Mouse (Mus musculus) embryonic facial prominence, embryonic 15.5 days (tissue): ENCODE results near the gene Zdhhc6. TPM values are rescaled to one million over a fixed set of nuclear protein-coding genes. Genes with fewer than 3 reads are reported as not detected.

ENCODE experiments used
- ATAC-seq: fragments of 200-750 bp; cut with Nextera tagmentation; 2 replicates; pipeline ENCODE4 v1.8.0; 2017; ENCODE audit warnings: low read depth, moderate TSS enrichment; ENCODE audit not compliant: insufficient number of reproducible peaks, low FRiP score, low TSS enrichment
- H3K27ac ChIP-seq: fragments of 300-500 bp; sonication (generic); replicated peaks from 2 replicates; pipeline ENCODE4 v1.5.1; 2015; ENCODE audit warnings: mild to moderate bottlenecking, inconsistent platforms
- H3K27me3 ChIP-seq: fragments of 300-500 bp; sonication (generic); 2 replicates; pipeline ENCODE4 v1.6.1; 2015; ENCODE audit warnings: inconsistent platforms
- H3K36me3 ChIP-seq: fragments of 300-500 bp; sonication (generic); 2 replicates; pipeline ENCODE4 v1.6.1; 2015; ENCODE audit warnings: mild to moderate bottlenecking, inconsistent platforms
- H3K4me1 ChIP-seq: fragments of 300-500 bp; sonication (generic); 2 replicates; pipeline ENCODE4 v1.6.1; 2015; ENCODE audit warnings: inconsistent platforms
- H3K4me2 ChIP-seq: fragments of 300-500 bp; sonication (generic); replicated peaks from 2 replicates; pipeline ENCODE4 v1.6.1; 2015; ENCODE audit warnings: mild to moderate bottlenecking, inconsistent platforms
- H3K4me3 ChIP-seq: fragments of 300-500 bp; sonication (generic); replicated peaks from 2 replicates; pipeline ENCODE4 v1.5.1; 2015; ENCODE audit warnings: mild to moderate bottlenecking, inconsistent platforms
- H3K9ac ChIP-seq: fragments of 300-500 bp; sonication (generic); 2 replicates; pipeline ENCODE4 v1.6.1; 2015; ENCODE audit warnings: inconsistent platforms
- H3K9me3 ChIP-seq: fragments of 300-500 bp; sonication (generic); replicated peaks from 2 replicates; pipeline ENCODE4 v1.6.1; 2016; ENCODE audit warnings: inconsistent platforms
- WGBS: fragments of 180-500 bp; shearing (Covaris S2); methylation state at CpG from one replicate; pipeline ENCODE4 v1.1.7; 2015; 5-methylcytosine and 5-hydroxymethylcytosine counted together
- polyA plus RNA-seq: library from polyadenylated mRNA; unstranded; fragments of >200 nt; fragmentation: Nextera tagmentation; extraction: Ambion mirVana; gene quantifications from 2 replicates; pipeline ENCODE4 v1.2.1, GENCODE M21; 2015

Gene Zdhhc6
- 78.7 and 80.1 TPM in 2 replicates for polyA plus RNA-seq

GRCm38 (mm10) chr19:55315452-55316108 lies at the start of gene Zdhhc6:
Zdhhc6 (minus strand) TSS chr19:55316032.
- peak within 1 kb of the TSS; percentile 91 for H3K27ac ChIP-seq
- WGBS, result under 1% methylated on average over 59 of the region's 60 CpGs

GRCm38 (mm10) chr19:55362606-55363005 lies 46.8 kb upstream of the Zdhhc6 start:
- Histone ChIP-seq H3K27me3 (no peaks in the 10 kb centered on the region), H3K36me3 (no peaks in the 10 kb centered on the region), H3K4me3 (no peak overlapping the region), H3K27ac (no peak overlapping the region), H3K4me2 (no peak overlapping the region), H3K9me3 (no peaks in the 10 kb centered on the region), H3K9ac (no peak overlapping the region), H3K4me1 (no peaks in the 10 kb centered on the region)
- ATAC-seq, result no peak
- 88% methylated on average over 9 of the region's 9 CpGs for WGBS

More at GRCm38 (mm10) chr19:55315452-55316108, at the start of gene Zdhhc6:
- peak; percentile 75; the same call in 1 of the 2 replicates for ATAC-seq
- Histone ChIP-seq H3K36me3 (peaks cover 22% of the 10 kb centered on the region), H3K4me1 (peaks cover 28% of the 10 kb centered on the region), H3K9ac (peak within 1 kb of the TSS; percentile 64), H3K4me2 (peak within 1 kb of the TSS; percentile 84), H3K4me3 (peak within 1 kb of the TSS; percentile 92), H3K27me3 (no peaks in the 10 kb centered on the region), H3K9me3 (no peaks in the 10 kb centered on the region)

DNA sequence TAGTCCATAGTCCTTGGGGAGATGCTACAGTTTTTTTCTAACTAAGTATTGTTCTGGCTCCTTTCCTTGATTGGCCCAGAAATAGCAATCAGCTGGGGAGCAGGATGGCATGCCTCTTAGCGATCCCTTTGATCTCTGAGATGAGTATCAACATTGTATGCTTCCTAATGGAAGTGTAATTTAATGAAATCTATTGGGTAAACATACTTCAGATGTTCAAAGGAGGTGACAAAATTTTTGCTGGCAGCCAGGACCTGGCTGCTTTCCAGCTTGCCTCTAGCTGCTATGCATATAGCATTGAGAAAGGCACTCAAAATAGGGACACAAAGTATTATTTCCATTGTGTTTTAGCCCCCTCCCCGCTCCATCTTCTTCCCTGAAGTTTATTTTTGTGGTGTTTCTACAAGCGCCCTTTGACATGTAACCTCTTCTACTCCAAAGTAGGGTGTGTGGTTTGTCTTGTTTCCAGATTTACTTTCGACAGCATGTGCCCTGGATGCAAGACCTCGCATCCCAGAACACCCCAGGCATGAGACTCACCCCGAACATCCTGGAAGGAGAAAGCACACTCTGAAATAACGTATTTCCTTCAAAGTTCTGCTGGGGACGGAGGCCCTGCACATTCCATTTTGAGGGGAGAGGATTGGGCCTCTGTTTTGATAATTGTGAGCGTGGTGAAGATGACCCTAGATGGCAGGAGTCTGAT lies 35.0 kb upstream of the Zdhhc6 start:
- no peaks in the 10 kb centered on the region for H3K36me3 ChIP-seq
- H3K4me2 ChIP-seq, result no peak overlapping the region
- no peak overlapping the region for H3K4me3 ChIP-seq
- H3K27ac ChIP-seq, result no peak overlapping the region
- no peak for ATAC-seq
- H3K9ac ChIP-seq, result no peak overlapping the region
- H3K27me3 ChIP-seq, result no peaks in the 10 kb centered on the region
- H3K4me1 ChIP-seq, result peaks cover 11% of the 10 kb centered on the region
- no peaks in the 10 kb centered on the region for H3K9me3 ChIP-seq
- 55% methylated on average over 9 of the region's 9 CpGs for WGBS

DNA sequence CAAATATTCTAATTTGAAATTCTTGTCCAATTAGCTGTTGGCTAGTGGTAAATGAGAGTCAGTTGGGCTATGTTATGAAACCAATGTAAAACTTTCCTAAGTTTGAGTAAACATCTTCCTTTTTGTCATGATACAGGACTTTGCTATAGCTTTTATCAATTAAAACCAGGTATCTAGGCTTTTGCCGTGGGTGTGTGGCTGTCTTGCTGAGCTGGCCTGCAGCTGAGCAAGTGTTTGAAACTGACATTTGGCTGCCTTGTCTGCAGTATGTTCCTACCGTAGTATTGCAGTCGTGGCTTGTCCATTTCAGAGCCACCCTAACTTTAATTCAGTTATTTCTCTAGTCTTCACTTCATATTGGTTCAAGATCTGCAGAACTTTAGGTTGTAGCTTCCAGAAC lies 32.4 kb upstream of the Zdhhc6 start:
- no peak overlapping the region for H3K27ac ChIP-seq
- WGBS, result 85% methylated on average over 3 of the region's 3 CpGs
- H3K36me3 ChIP-seq, result no peaks in the 10 kb centered on the region
- no peaks in the 10 kb centered on the region for H3K9me3 ChIP-seq
- peaks cover 11% of the 10 kb centered on the region for H3K4me1 ChIP-seq
- no peak for ATAC-seq
- H3K4me2 ChIP-seq, result no peak overlapping the region
- no peak overlapping the region for H3K9ac ChIP-seq
- H3K27me3 ChIP-seq, result no peaks in the 10 kb centered on the region
- no peak overlapping the region for H3K4me3 ChIP-seq

DNA sequence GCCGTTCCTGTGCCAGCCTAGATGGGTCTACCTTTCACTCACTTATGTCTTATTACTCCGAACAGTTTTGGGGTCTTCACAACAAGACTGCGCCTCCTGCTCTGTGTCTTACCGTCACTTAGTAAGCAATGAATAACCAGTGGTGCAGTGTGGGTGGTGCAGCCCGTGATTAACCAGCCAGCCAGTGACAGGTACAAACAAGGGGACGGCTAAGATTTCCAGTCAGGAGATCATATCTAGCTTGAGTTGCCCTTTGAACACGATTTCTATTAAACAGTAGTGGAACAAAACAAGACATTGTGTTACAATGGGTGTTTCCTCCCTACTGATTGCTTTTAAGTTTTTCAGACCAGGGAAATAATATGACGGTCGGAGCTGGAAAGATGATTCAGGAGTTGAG lies 27.4 kb upstream of the Zdhhc6 start:
- no peak overlapping the region for H3K9ac ChIP-seq
- H3K36me3 ChIP-seq, result peaks cover 5% of the 10 kb centered on the region; the same call in 1 of the 2 replicates
- no peak overlapping the region for H3K27ac ChIP-seq
- WGBS, result 87% methylated on average over 9 of the region's 9 CpGs
- H3K4me3 ChIP-seq, result no peak overlapping the region
- H3K4me2 ChIP-seq, result no peak overlapping the region
- H3K9me3 ChIP-seq, result no peaks in the 10 kb centered on the region
- no peaks in the 10 kb centered on the region for H3K27me3 ChIP-seq
- peaks cover 10% of the 10 kb centered on the region; the same call in 1 of the 2 replicates for H3K4me1 ChIP-seq
- ATAC-seq, result no peak

GRCm38 (mm10) chr19:55342423-55342822 lies 26.6 kb upstream of the Zdhhc6 start:
- Histone ChIP-seq H3K36me3 (peaks cover 5% of the 10 kb centered on the region; the same call in 1 of the 2 replicates), H3K9ac (no peak overlapping the region), H3K27me3 (no peaks in the 10 kb centered on the region), H3K4me1 (peaks cover 10% of the 10 kb centered on the region; the same call in 1 of the 2 replicates), H3K4me2 (no peak overlapping the region), H3K4me3 (no peak overlapping the region), H3K27ac (no peak overlapping the region), H3K9me3 (no peaks in the 10 kb centered on the region)
- 87% methylated on average over 7 of the region's 7 CpGs for WGBS
- ATAC-seq, result no peak

GRCm38 (mm10) chr19:55341377-55341776 lies 25.5 kb upstream of the Zdhhc6 start:
- Histone ChIP-seq H3K4me2 (no peak overlapping the region), H3K9ac (no peak overlapping the region), H3K4me3 (no peak overlapping the region), H3K9me3 (no peaks in the 10 kb centered on the region), H3K27ac (no peak overlapping the region), H3K36me3 (peaks cover 5% of the 10 kb centered on the region; the same call in 1 of the 2 replicates), H3K4me1 (peaks cover 17% of the 10 kb centered on the region; the same call in 1 of the 2 replicates), H3K27me3 (no peaks in the 10 kb centered on the region)
- no peak for ATAC-seq
- WGBS, result 62% methylated on average over 3 of the region's 3 CpGs

DNA sequence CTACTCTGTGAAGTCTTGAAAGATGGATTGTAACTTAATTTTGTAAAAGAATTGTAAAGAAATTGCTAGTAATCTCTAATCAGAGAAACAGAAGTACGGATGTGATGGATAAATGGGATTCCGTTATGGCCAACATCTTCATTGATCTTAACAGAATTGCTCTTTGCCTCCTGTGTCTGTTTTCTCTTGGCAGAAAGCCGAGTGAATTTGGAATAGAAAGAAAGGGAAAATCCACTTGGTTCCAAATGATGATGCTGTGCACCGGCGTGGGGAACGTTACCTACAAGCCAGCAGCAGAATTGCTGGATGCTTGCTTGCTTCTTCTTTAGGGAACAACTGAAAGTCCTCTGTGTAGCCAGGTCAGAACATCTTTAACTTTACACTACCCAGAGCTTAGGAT lies 24.7 kb upstream of the Zdhhc6 start:
- Histone ChIP-seq H3K9ac (no peak overlapping the region), H3K9me3 (no peaks in the 10 kb centered on the region), H3K4me1 (peaks cover 18% of the 10 kb centered on the region; the same call in 1 of the 2 replicates), H3K4me3 (no peak overlapping the region), H3K36me3 (peaks cover 5% of the 10 kb centered on the region; the same call in 1 of the 2 replicates), H3K27me3 (no peaks in the 10 kb centered on the region), H3K4me2 (no peak overlapping the region), H3K27ac (no peak overlapping the region)
- no peak for ATAC-seq
- 77% methylated on average over 6 of the region's 6 CpGs for WGBS

GRCm38 (mm10) chr19:55337664-55338063 lies 21.8 kb upstream of the Zdhhc6 start:
- H3K9ac ChIP-seq, result no peak overlapping the region
- no peak overlapping the region for H3K4me3 ChIP-seq
- H3K36me3 ChIP-seq, result peaks cover 3% of the 10 kb centered on the region; the same call in 1 of the 2 replicates
- no peaks in the 10 kb centered on the region for H3K27me3 ChIP-seq
- no peak for ATAC-seq
- WGBS, result 81% methylated on average over 10 of the region's 10 CpGs
- H3K27ac ChIP-seq, result no peak overlapping the region
- H3K4me2 ChIP-seq, result no peak overlapping the region
- peaks cover 18% of the 10 kb centered on the region; the same call in 1 of the 2 replicates for H3K4me1 ChIP-seq
- H3K9me3 ChIP-seq, result no peaks in the 10 kb centered on the region

GRCm38 (mm10) chr19:55337066-55337465 lies 21.2 kb upstream of the Zdhhc6 start:
- Histone ChIP-seq H3K36me3 (no peaks in the 10 kb centered on the region), H3K4me2 (no peak overlapping the region), H3K27ac (no peak overlapping the region), H3K4me1 (peaks cover 14% of the 10 kb centered on the region; the same call in 1 of the 2 replicates), H3K9me3 (no peaks in the 10 kb centered on the region), H3K9ac (no peak overlapping the region), H3K4me3 (no peak overlapping the region), H3K27me3 (no peaks in the 10 kb centered on the region)
- 73% methylated on average over 9 of the region's 9 CpGs for WGBS
- ATAC-seq, result no peak

DNA sequence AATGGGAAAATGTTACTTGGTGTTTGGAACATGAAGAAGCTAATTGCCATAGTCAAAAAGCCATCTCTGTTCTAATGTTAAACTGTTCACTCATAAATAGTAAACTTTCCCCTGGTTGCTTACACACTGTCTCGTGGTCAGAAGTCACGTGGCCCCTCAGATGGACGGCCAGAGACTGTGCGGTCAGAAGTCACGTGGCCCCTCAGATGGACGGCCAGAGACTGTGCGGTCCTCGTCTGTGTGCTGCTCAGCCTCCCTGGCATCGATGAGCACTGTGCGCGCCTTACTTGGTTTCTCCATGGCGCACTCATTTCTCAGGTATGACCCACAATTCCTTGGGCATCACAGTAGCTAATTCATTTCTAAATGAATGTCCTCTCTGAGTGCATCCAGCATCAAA lies 20.6 kb upstream of the Zdhhc6 start:
- Histone ChIP-seq H3K36me3 (0 out of 2 replicates have a peak, but pooled peaks cover under 1% of the 10 kb centered on the region), H3K4me1 (peaks cover 8% of the 10 kb centered on the region; the same call in 1 of the 2 replicates), H3K4me2 (no peak overlapping the region), H3K27ac (no peak overlapping the region), H3K4me3 (no peak overlapping the region), H3K27me3 (no peaks in the 10 kb centered on the region), H3K9me3 (no peaks in the 10 kb centered on the region), H3K9ac (no peak overlapping the region)
- WGBS, result 91% methylated on average over 12 of the region's 12 CpGs
- ATAC-seq, result no peak
